Mouse (Mus musculus) ES-E14 (cell line): Measurements from ENCODE around the gene Cachd1.

Experiments
- CHD2 ChIP-seq: IDR thresholded peaks from 2 replicates; pipeline ENCODE4 v1.6.1; 2014; ENCODE audit warnings: mild to moderate bottlenecking, low read depth, low read length, inconsistent platforms
- HCFC1 ChIP-seq: IDR thresholded peaks from 2 replicates; pipeline ENCODE4 v1.6.1; 2012; ENCODE audit warnings: low read length, inconsistent platforms, borderline replicate concordance; ENCODE audit not compliant: insufficient read depth
- MAFK ChIP-seq: IDR thresholded peaks from 2 replicates; pipeline ENCODE4 v1.6.1; 2014; ENCODE audit warnings: mild to moderate bottlenecking, low read depth, low read length, inconsistent platforms; ENCODE audit not compliant: insufficient read depth
- ZC3H11A ChIP-seq: IDR thresholded peaks from 2 replicates; pipeline ENCODE4 v1.6.1; 2012; ENCODE audit warnings: low read depth, mild to moderate bottlenecking, inconsistent platforms, low read length, borderline replicate concordance
- ZNF384 ChIP-seq: IDR thresholded peaks from 2 replicates; pipeline ENCODE4 v1.6.1; 2012; ENCODE audit warnings: low read depth, low read length, inconsistent platforms

- TF ChIP-seq ZC3H11A (no peak), CHD2 (no peak), HCFC1 (no peak), ZNF384 (no peak), MAFK (no peak)
Measured at GRCm38 (mm10) chr4:100890106-100890970, 113.9 kb downstream of the Cachd1 start.
